Mouse (Mus musculus): ENCODE results near the gene Zfp420. TPM values are rescaled to one million over a fixed set of nuclear protein-coding genes. Genes with fewer than 3 reads are reported as not detected.
"Not testable (repeated sequence)": the region's sequence is repeated elsewhere in the genome, so short reads cannot be mapped to it uniquely, and the experiment has no call there.

Zfp420 gene
- total RNA-seq (2021), result 10 to 100 TPM; 17.6 to 18.9 TPM
- long read RNA-seq, experiment 1, transcript Zfp420-202 (4 exons, 2,537 nt), result major isoform, 15 of 20 reads
- long read RNA-seq, experiment 1, partial matches to known transcripts, result 0 of 20 reads
- long read RNA-seq, experiment 1, other reads (novel, unspliced or antisense), result 5 of 20 reads
- long read RNA-seq, experiment 2, transcript Zfp420-202 (4 exons, 2,537 nt), result major isoform, 6 of 9 reads
- long read RNA-seq, experiment 2, partial matches to known transcripts, result 1 of 9 reads
- long read RNA-seq, experiment 2, other reads (novel, unspliced or antisense), result 1 of 9 reads

DNA sequence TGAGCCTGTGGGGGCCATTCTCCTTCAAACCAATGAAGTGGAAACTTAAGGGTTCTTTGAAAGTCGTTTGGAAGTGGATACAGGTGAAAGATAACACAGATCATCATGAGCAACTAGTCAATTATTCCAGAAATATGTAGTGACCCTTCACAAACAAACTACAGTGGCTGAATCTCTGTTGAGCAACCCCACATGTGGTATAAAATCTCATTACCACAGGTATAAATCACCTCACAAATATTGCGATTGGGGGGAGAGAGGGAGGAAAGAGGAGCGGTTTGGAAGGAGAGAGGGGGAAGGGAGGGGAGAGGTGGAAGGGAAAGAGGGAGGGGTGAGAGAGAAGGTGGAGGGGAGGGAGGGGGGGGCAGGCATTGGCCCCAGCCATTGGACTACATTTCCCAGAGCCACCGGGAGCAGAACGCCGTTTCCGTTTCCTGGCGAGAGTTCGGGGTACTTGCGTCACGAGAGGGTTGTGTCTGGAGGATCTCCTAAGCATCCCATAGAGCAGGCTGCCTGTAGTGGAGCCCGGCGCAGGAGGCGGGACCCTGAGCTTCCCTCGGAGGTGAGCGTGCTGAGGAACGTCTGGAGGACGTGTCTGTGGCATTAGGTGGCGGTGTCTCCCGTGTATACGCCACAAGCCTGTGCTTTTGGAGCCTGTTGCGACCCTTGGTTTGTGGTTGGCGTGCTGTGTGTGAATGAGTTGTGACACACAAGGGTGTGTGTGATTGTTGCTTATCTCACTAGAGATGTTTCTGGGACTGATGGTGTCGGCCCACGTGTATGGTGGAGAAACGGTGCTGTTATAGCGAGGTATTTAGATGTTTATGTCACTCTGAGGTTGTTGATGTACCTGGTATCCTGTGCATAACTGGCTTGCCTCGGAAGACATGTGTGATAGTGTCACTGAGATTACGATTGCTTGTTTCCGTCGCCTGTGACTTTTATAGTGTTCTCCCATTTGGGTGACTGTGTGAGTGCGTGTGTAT lies at the start of gene Zfp420:
Gene Zfp420 (plus strand): TSS at position 448 of the 986 bp plus-strand sequence.
- DNase-seq (ENCODE audit: low spot score in 2 of 2), result peak; percentile 93

DNA sequence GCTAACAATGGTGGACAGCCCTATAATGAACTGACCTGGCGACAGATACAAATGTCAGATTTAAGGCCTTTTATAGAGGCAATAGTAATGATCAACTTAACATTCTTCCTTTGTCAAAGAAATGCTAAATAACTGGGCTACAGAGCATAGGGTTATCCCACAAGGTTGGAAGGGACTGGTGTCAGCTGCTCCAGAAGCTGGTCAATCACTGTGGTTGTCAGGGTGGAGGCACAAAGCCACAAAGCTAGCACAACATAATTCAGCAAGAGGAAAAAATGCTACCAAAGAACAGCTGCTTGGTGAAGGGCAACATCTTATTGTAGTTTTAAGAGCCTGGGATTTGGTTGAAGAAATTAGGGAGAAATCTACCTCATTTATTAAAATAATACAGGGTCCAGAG lies 47.5 kb upstream of the Zfp420 start:
- no peak for DNase-seq (ENCODE audit: low spot score in 2 of 2)

DNA sequence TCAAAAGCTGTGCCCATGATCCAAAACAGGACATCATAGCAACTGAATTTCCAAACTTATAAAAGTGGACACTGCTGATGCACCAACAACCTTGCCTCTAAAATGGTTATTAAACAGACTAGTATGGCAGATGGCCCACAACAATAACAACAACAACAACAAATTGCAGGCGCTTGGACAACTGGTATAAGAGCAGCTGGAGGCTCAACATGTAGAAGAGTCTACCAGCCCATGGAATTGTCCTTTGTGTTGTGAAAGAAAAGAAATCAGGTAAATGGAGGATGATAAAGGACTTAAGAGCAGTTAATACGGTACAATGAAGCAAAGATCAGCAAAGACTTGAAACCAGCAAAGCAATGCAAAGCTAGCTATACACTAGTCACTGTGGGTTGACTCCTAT lies 45.4 kb upstream of the Zfp420 start:
- no peak for DNase-seq (ENCODE audit: low spot score in 2 of 2)

DNA sequence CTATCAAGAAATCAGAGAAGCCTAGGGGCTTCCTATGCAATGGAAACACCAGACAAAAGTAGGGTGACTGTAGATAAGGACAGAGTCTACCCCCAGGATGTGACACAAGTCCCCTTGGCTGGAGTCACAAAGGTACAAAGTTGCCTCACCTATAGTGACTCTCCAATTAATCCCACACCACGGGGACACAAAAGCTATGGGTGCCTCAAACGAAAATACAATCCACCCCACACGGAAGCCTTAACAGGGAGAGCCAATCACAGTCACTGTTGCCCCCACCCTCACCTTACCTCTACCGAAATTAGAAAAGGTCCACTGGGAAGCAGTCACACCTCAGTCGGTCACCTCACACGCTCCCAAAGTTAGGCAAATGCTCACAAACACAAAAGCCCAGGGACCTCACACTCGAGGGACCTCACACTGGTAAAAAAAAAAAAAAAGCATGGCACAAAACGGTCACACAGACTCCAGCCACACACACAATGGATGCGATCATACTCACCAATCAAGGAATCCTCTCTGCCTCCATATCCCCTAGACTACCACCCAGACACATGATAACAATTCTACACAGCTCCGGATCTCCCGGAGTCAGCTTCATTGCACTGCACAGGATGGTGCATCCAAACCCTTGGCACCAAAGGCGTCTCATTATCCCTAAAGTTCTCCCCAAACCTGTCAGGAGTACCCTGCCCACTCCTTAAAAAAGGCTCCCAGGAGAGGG lies 44.6 kb upstream of the Zfp420 start:
- no peak for DNase-seq (ENCODE audit: low spot score in 2 of 2)

DNA sequence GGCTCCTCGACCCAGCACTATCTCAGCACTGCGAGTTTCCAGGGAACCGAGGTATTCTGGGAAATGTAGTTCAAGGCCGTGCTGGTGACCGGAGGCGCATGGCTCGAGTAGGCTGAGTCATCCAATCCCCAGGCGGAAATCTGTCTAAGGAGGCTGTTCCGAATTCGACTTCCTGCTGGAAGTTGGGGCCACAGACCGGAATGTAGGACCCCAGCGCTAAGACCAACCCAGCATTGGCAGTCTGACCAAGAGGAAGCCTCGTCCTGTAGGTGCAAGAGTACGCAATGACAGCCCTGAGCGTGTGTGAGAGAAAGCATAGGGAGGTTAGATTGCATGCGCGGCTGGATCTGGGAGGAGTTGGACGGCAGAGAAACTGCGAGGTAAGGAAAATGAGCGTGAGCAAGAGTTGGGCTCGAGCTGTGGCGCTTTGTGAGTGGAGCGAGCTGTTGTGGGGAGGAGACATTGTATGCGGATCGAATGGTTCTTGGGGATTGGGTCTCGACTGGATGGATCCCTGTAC lies 43.8 kb upstream of the Zfp420 start, which contains the start of gene Zfp790:
Gene Zfp790 (plus strand): TSS at position 205 of the 520 bp plus-strand sequence.
- DNase-seq (ENCODE audit: low spot score in 2 of 2), result peak; percentile 82 to 92

DNA sequence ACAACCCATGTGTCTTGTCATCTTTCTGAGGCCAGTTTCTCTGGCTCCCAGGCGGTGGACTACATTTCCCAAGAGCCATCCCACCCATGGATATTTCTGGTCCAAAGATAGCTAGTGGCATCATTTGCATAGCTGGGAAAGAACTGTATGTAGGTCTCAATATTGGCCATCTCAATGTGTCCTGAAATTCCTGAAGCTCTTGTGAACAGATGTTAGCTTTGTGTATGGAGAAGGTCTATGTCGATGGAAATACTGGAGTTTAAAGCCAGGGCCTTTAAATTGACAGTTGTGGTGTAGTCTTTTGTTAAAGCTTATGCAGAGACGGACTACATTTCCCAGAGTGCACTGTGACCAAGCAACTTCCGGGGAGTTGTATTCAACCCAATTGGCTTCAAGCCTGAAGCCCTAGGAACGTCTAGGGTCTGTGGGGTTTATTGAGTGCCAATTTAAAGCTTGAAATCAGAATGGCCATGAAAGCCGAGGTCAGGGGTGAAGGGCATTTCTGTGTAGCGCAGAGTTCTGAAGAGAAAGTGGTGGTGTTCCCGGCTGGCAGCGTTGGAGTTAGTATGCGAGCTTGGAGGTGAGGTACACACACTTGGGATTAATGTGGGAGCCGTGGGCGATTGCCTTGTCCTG lies 41.0 kb upstream of the Zfp420 start:
- peak; percentile 75 to 83 for DNase-seq (ENCODE audit: low spot score in 2 of 2)

DNA sequence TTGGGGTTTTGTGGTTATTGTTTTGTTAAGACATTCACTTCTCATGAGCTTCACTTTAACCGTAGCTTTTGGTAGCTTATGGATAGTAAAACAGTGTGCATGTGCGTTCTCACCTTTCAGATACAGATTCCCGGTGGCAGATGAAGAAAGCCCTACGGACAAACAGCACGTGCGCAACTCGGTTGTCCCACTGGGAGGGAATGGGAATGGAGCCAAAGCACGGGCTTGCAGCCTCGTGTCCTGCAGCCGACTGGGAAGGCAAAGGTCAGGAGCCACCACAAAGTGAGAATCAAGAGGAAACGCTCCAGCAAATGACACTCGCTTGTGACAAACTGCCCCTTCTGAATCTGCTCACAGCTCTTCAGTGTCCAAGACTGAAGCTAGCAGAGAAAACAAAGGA lies 31.8 kb upstream of the Zfp420 start:
- no peak for DNase-seq (ENCODE audit: low spot score in 2 of 2)

DNA sequence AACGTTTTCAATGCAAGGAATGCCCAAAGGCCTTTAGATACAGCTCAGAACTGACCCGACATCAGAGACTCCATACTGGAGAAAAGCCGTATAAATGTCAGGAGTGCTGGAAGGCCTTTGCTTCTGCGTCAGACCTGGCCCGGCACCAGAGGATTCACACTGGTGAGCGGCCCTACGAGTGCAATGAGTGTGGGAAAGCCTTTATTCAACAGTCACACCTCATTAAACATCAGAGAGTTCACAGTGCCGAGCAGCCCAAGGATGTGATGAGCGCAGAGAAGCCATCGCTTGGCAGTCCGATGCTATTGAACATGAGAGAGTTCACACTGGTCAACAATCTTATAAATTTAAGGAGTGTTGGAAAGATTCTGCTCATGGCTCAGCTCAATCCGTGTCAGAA lies 30.0 kb upstream of the Zfp420 start:
- no peak for DNase-seq (ENCODE audit: low spot score in 2 of 2)

DNA sequence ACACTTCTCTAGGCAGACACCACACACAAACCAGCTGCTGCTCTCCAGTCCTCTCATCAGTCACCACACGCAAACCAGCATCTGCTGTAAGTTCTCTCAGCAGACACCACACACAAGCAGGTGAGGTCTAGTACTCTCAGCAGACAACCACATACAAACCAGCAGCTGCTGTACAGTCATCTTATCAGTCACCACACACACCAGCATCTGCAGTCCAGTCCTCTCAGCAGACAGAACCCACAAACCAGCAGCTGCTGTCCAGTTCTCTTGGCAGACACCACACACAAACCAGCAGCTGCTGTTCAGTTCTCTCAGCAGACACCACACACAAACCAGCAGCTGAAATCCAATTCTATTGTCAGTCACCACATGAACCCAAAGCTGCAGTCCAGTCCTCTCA lies 23.0 kb upstream of the Zfp420 start:
- DNase-seq (ENCODE audit: low spot score in 2 of 2), result no peak

DNA sequence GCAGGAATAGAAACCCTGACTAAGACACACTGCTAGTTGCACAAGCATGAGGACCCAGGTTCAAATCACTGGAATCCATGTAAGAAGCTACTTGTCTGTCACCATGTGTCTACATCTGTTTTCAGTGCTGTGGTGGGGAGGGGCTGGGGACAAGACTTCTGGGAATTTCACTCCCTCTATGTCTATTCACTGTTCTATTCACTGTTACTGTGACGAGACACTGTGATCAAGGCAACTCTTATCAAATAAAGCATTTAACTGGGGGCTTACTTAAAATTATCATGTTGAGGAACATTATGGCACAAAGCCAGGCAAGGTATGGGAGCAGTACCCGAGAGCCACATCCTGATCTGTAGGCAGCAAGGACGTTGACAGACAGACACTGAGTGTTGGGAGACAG lies 20.5 kb upstream of the Zfp420 start:
- DNase-seq (ENCODE audit: low spot score in 2 of 2), result no peak

DNA sequence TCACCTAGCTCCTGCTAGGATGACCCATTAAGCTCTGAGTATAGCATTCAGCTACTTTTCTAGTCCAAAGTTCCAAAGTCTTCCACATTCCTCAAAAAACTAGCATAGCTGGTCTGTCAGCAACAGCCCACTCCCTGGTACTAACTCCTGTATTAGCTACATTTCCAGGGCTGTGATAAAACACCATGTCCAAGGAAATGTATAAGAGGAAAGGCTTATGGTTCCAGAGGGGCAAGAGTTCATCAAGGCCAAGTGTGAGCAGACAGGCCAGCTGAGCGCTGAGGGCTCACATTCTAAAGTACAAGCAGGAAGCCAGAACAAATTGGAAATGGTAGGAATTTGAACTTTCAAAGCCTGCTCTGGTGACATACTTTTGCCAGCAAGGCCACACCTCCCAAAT lies 17.7 kb upstream of the Zfp420 start:
- DNase-seq (ENCODE audit: low spot score in 2 of 2), result no peak

DNA sequence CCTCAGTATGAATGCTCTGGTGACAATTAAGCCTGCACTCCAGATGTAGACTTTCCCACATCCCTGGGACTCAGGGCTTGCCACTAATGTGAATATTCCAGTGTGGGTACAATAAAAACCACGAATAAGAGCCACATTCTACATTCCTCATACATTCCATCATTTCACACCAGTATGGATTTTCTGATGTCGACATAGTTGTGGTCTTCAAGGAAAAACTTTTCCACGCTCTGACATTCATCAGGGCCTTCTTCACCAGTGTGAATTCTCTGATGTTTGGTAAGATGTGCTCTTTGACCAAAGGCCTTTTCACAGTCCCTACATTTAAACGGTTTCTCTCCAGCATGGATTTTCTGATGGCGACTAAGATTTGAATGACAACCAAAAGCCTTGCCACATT lies 15.2 kb upstream of the Zfp420 start:
- DNase-seq (ENCODE audit: low spot score in 2 of 2), result no peak

DNA sequence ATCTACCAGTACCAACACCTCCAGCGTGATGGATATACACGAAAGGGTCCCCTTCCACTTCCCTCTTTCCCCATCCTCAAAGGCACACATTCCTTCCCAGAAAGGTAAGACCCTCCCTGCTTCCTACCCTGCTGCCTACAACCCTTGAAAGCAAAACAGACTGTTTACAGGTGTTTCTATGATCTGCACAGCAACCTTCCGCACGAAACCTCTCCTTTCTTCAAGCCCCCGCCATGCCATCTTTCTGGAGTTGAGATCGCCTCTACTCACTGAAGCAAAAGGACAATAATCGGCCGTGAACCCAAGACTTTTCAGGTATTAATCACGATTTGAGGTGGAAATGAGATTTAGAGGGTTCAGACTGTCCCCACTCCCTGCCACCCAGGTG lies 7.0 kb upstream of the Zfp420 start:
- DNase-seq (ENCODE audit: low spot score in 2 of 2), result no peak

DNA sequence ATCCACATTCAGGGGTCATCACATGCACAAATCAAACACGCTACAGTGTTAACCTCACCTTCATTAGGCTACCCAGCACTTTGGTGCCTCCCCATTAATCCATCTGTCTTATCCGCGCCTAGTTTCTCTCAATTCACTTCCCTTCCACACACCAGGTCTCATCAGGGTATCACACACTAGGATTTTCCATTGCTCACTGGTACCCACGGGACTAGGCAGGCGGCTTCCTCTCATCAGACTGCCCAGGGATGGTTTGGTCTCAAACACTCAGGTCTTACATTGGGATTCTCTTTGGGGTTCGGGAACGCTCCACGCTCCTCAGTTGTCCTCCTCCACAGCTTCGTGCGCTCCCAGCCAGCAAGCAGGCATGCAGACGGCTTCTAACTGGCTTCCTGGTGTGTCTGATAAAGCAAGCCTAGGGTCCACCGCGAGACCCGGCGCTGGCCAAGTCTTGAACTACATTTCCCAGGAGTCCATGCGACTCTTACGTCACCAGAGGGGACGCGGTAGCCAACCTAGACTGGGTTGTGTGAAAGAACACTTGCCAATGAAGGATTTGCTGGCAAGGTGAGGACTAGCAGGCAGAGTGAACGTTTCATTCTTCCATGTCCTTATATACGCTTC lies 6.4 kb upstream of the Zfp420 start, which contains the start of gene Zfp940:
Gene Zfp940 (minus strand): TSS at position 451 of the 624 bp plus-strand sequence.
- DNase-seq (ENCODE audit: low spot score in 2 of 2), result peak; percentile 87 to 90

DNA sequence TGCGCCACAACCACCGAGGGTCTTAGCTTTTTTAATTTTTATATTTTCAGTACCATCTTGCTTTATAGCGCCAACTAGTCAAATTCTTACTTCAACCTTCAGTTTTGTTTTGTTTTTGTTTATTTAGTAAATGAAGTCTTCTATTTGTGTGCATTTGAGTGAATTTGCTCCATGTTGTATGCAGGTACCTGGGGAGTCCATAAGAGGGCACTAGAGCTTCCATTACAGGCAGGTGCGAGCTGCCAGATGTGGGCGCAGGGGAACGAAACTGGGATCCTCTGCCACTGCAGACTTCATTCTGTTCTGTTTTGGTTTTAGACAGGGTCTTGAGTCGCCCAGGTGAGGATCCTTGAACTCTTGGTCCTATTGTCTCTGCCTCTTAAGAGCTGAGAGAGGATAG lies 1.9 kb downstream of the Zfp420 start:
- DNase-seq (ENCODE audit: low spot score in 2 of 2), result no peak

DNA sequence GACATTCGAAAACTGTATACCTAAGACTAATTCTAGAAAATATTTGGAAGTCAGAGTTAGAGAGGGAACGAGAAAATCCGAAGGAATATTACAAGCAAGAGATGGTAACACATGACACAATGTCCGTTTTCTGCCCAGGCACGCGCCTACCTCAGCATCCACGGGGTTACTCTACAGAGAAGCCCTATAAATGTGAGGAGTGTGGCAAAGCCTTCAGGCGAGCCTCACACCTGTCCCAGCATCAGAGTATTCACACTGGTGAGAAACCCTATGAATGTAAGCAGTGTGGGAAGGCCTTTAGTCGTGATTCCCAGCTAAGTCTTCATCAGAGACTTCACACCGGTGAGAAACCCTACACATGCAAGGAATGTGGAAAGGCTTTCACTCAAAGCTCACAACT lies 14.5 kb downstream of the Zfp420 start:
- DNase-seq (ENCODE audit: low spot score in 2 of 2), result no peak

DNA sequence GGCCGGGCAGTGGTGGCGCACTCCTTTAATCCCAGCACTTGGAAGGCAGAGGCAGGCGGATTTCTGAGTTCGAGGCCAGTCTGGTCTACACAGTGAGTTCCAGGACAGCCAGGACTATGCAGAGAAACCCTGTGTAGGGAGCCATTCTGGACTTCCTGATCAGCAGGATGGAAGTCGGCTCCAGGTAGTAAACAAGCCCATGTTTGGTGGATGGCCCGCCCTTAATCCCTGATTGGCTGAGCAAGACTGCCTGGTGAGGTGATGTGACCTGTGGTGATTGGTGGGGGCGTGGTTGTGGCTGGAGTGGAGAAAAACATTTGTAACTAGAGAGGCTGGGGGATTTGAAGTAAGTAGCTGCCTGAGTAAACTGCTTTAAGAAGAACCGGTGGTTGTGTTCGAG lies 17.8 kb downstream of the Zfp420 start:
- not testable (repeated sequence) for DNase-seq (ENCODE audit: low spot score in 2 of 2)

DNA sequence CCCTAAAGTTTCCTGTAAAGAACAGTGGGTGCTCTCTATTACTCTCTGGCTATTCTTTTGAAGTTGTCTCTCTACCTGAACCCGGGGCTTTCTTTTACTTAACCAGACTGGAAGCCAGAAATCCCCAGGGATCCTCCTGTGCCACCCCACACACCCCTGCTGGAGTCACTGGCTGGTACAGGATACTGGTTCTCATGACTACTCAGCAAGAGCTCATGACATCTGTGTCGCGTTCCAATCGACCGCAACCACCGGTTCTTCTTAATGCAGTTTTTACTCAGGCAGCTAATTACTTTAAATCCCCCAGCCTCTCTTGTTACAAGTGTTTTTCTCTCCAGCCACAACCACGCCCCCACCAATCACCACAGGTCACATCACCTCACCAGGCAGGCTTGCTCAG lies 20.3 kb downstream of the Zfp420 start:
- no peak for DNase-seq (ENCODE audit: low spot score in 2 of 2)

DNA sequence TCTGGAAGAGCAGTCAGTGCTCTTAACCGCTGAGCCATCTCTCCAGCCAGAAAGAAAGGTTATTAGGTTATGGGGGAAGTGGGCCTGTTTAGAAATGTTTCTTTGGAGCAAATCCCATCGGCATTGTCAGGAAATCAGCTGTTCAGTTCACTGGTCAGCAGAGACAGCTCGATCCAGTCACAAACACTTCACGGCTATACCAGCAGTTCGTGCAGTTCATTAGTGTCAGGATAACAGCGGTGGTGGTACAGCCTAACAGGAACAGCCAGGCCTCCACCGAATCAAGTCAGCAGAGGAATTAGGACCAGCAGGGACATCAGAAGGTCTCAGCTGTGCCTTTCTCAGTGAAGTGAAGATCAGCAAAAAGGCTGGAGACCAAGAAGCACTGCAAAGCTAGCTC lies 21.1 kb downstream of the Zfp420 start:
- no peak for DNase-seq (ENCODE audit: low spot score in 2 of 2)

DNA sequence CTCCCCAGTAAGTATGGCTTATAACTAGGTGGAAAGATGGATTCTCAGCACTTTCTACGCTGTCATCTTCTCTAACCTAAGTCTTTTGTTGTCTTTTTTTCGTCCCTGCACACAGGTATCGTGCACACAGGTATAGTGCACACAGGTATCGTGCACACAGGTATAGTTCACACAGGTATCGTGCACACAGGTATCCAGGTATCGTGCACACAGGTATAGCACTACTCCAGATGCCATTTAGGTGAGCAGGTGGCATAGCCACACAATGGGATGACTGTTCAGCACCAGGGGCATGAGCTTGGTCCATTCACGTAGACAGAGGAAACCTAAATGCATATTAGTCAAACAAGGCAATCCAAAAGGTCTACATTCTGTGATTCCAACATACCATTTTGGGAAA lies 30.7 kb downstream of the Zfp420 start:
- DNase-seq (ENCODE audit: low spot score in 2 of 2), result no peak
